Mouse (Mus musculus): ENCODE data around the gene Fkbp5. TPM values are rescaled to one million over a fixed set of nuclear protein-coding genes. Genes with fewer than 3 reads are reported as not detected.

Fkbp5 gene
- polyA plus RNA-seq, 1 experiment from 2014 or later = 8.3 TPM

DNA sequence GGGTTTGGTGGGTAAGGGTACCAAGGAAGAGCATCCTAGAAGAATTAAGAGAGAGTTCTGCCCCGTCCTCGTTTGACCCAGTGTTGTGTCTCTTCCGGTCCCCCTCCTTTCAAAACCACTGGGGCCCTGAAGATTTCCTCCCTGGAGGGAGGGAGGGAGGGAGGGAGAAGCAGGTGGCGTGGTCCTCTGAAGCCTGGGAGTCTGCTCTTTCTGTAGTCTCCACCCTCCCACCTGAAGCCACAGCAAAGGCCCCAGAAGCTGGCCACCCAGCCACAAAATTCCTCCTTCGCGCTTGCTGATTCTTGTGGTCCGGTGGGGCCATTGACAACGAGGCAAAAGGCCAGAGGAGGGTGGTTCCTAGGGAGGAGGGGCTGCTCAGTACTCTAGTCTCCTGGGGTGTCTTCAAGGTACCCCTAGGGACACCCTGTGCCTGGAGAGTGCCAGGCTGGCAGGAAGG, 1.3 kb upstream of the Fkbp5 start:
- no peak for ATAC-seq (ENCODE audit: insufficient read depth)
- Histone ChIP-seq H3K27ac (ENCODE audit: low read depth) (peak overlapping the region; percentile 74; the same call in 1 of the 2 replicates), H3K36me3 (ENCODE audit: insufficient read depth) (no peaks in the 10 kb centered on the region), H3K9me3 (ENCODE audit: low read depth, low read length) (no peaks in the 10 kb centered on the region), H3K9ac (no peak overlapping the region), H3K4me3 (ENCODE audit: low read depth, low read length) (peak overlapping the region; percentile 38; the same call in 1 of the 2 replicates), H3K4me1 (ENCODE audit: insufficient read depth) (peaks cover 9% of the 10 kb centered on the region; the same call in 1 of the 2 replicates), H3K27me3 (ENCODE audit: insufficient read depth, low read length) (no peaks in the 10 kb centered on the region), H3K4me2 (peak overlapping the region; percentile 73)
- peak; percentile 10 for DNase-seq
- WGBS = 22% methylated on average over 8 of the region's 8 CpGs
- TF ChIP-seq CTCF (IDR thresholded peaks at IDR 0.05; ENCODE audit: low read depth) = no peak

DNA sequence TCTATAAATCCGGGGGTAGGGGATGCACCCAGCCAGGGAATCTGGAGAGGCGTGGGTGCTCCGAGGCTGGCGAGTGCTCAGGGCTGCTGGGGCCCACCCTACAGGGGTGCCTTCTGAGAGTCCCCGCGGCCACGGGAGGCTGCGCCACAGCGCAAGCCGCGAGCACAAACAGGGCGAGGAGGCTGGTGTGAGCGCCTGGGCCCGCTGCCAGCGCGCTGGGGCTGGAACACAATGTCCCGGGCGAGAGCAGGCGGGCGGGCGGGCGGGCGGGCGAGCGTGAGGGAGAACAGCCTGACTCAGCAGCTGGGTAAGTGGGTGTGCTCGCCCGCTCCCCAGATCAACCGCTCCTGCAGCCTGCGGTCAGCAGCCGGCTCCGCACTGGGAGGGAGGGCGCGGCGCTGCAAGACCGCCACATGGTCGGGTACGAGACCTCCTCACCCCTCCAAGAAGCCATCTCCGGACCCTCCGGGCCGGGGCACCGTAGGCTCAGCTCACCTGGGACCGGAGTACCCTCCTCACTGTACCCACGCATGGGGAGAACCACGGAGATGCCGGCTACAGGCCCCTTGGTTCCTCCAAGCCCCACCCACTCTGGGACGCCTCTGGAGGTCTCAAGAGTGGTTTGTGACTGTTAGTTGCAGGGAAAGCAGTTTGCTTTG, 758 bp upstream of the Fkbp5 start:
- Histone ChIP-seq H3K27me3 (ENCODE audit: insufficient read depth, low read length) (no peaks in the 10 kb centered on the region), H3K36me3 (ENCODE audit: insufficient read depth) (no peaks in the 10 kb centered on the region), H3K4me1 (ENCODE audit: insufficient read depth) (peaks cover 9% of the 10 kb centered on the region; the same call in 1 of the 2 replicates), H3K4me3 (ENCODE audit: low read depth, low read length) (peak overlapping the region; percentile 38), H3K9ac (peak overlapping the region; percentile 43), H3K4me2 (peak overlapping the region; percentile 73), H3K9me3 (ENCODE audit: low read depth, low read length) (no peaks in the 10 kb centered on the region), H3K27ac (ENCODE audit: low read depth) (peak overlapping the region; percentile 74)
- ATAC-seq (ENCODE audit: insufficient read depth) (peak; percentile 73), DNase-seq (peak; percentile 92)
- no peak for TF ChIP-seq CTCF (IDR thresholded peaks at IDR 0.05; ENCODE audit: low read depth)
- under 1% methylated on average over 44 of the region's 46 CpGs for WGBS

DNA sequence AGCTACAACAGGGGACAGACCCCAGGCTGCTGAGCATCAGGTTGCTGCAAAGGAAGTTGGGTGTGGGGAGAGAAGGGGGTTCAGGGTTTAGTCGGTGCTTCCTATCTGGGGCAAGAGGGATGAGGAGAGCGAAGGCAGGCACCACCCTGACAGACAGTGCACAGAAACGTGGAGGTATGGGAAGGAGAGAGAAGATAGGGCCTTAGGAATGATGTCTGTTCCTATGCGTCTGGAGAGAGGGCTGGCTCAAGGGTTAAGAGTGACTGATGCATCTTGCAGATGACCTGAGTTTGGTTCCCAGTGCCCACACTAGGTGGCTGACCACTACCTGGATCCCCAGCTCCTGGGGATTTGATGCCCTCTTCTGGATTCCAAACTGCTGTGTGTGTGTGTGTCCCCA, 446 bp downstream of the Fkbp5 start:
- Histone ChIP-seq H3K27me3 (ENCODE audit: insufficient read depth, low read length) (no peaks in the 10 kb centered on the region), H3K4me2 (peak overlapping the region; percentile 73), H3K9ac (no peak overlapping the region), H3K36me3 (ENCODE audit: insufficient read depth) (no peaks in the 10 kb centered on the region), H3K9me3 (ENCODE audit: low read depth, low read length) (no peaks in the 10 kb centered on the region), H3K4me1 (ENCODE audit: insufficient read depth) (peaks cover 5% of the 10 kb centered on the region; the same call in 1 of the 2 replicates), H3K27ac (ENCODE audit: low read depth) (no peak overlapping the region; the same call in 1 of the 2 replicates), H3K4me3 (ENCODE audit: low read depth, low read length) (no peak overlapping the region)
- no peak for DNase-seq
- ATAC-seq (ENCODE audit: insufficient read depth) = no peak
- 44% methylated on average over 4 of the region's 4 CpGs for WGBS
- TF ChIP-seq CTCF (IDR thresholded peaks at IDR 0.05; ENCODE audit: low read depth) = no peak

DNA sequence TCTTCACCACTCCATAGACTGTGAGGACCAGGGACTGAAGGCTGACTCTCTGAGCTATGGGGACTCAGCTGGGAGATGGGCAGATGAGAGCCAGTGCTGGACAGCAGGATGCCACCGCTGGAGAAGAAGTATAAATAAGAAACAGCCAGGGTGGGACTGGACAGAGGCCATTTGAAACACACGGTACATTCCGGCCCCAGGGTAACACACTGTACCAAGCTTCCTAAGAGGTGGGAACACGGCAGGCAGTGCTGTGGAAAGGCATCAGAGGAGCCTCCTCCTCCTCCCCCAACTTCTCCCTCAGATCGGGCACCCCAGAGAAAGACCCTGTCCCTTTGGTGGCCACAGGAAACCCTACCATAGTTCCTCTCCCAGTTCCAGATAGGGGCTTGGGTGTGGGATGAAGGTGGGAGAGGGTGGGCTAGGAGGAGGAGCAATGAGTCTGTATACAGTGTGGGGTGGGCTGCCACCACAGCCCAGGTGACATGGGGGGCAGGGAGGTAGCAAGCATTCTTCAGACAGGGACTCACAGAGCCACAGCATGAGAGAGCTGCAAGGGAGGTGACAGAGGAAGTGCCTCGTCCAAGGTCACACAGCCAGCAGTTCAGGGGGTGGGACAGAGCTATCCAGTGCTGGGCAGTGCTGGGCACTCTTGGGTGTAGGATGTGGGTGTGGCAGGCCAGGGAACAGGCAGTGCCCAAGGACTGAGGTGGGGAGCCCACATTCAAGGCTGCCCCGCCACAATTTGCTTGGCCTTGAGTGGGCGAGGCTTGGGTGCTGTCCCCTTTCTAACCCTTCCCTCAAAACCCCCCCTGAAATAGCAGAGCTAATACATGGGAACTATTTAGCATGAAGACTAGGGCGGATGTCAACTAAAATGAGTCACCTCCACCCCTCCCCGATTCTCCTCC, 1.6 kb downstream of the Fkbp5 start:
- peaks cover 10% of the 10 kb centered on the region for H3K4me1 ChIP-seq (ENCODE audit: insufficient read depth)
- 49% methylated on average over 10 of the region's 10 CpGs for WGBS
- no peak overlapping the region for H3K27ac ChIP-seq (ENCODE audit: low read depth)
- H3K4me3 ChIP-seq (ENCODE audit: low read depth, low read length) = no peak overlapping the region
- H3K36me3 ChIP-seq (ENCODE audit: insufficient read depth) = no peaks in the 10 kb centered on the region
- ATAC-seq (ENCODE audit: insufficient read depth) (no peak), DNase-seq (no peak)
- H3K4me2 ChIP-seq = no peak overlapping the region
- H3K9ac ChIP-seq = no peak overlapping the region
- no peaks in the 10 kb centered on the region for H3K27me3 ChIP-seq (ENCODE audit: insufficient read depth, low read length)
- H3K9me3 ChIP-seq (ENCODE audit: low read depth, low read length) = no peaks in the 10 kb centered on the region
- TF ChIP-seq CTCF (IDR thresholded peaks at IDR 0.05; ENCODE audit: low read depth) = no peak

DNA sequence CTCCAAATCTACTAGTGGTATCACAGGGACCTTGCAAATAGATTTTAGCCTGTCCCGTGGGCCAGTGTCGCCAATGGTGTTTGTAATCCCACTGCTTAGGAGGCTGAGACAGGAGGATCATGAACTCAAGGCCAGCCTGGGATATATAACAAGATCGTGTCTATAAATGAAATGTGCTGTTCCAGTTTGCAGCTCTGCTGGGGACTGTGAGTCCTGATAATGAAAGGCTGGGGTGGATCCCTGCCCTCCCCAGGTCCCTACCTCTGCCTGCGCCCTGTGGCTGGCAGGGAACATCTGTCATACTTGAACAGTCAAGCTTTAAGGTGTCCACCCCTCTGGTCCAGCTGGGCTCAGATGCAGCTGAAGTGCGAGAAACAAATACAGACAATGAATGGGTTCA, 2.8 kb downstream of the Fkbp5 start:
- no peak overlapping the region for H3K27ac ChIP-seq (ENCODE audit: low read depth)
- WGBS = 56% methylated on average over 5 of the region's 5 CpGs
- no peak for ATAC-seq (ENCODE audit: insufficient read depth)
- H3K36me3 ChIP-seq (ENCODE audit: insufficient read depth) = no peaks in the 10 kb centered on the region
- H3K4me2 ChIP-seq = no peak overlapping the region
- no peak overlapping the region for H3K9ac ChIP-seq
- H3K27me3 ChIP-seq (ENCODE audit: insufficient read depth, low read length) = no peaks in the 10 kb centered on the region
- peaks cover 14% of the 10 kb centered on the region for H3K4me1 ChIP-seq (ENCODE audit: insufficient read depth)
- no peak for TF ChIP-seq CTCF (IDR thresholded peaks at IDR 0.05; ENCODE audit: low read depth)
- H3K9me3 ChIP-seq (ENCODE audit: low read depth, low read length) = no peaks in the 10 kb centered on the region
- DNase-seq = no peak
- H3K4me3 ChIP-seq (ENCODE audit: low read depth, low read length) = no peak overlapping the region

DNA sequence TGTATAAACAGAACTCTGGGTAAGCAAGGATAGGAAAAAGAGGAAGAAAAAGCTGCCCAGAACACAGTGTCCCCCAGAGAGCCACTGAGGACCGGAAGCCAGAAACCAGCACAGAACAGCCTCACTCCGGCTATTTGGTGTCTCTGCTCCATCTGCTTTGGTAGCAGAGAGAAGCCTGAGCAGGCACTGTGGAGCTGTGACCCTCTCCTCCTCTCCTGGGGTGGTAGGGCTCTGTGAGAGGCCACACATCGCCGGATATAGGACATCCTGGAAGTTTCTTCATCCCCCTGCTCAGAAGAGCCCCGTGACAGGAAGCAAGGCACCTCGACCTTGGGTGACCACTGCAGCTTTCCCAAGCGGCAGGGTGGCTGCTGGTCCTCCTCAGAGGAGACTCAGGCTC, 3.5 kb downstream of the Fkbp5 start:
- H3K4me2 ChIP-seq = no peak overlapping the region
- H3K27me3 ChIP-seq (ENCODE audit: insufficient read depth, low read length) = no peaks in the 10 kb centered on the region
- DNase-seq (peak; percentile 17), ATAC-seq (ENCODE audit: insufficient read depth) (no peak)
- no peaks in the 10 kb centered on the region for H3K36me3 ChIP-seq (ENCODE audit: insufficient read depth)
- WGBS = 50% methylated on average over 7 of the region's 7 CpGs
- H3K4me3 ChIP-seq (ENCODE audit: low read depth, low read length) = no peak overlapping the region
- H3K4me1 ChIP-seq (ENCODE audit: insufficient read depth) = peaks cover 14% of the 10 kb centered on the region
- no peaks in the 10 kb centered on the region for H3K9me3 ChIP-seq (ENCODE audit: low read depth, low read length)
- H3K27ac ChIP-seq (ENCODE audit: low read depth) = no peak overlapping the region
- TF ChIP-seq CTCF (IDR thresholded peaks at IDR 0.05; ENCODE audit: low read depth) = no peak
- H3K9ac ChIP-seq = no peak overlapping the region

DNA sequence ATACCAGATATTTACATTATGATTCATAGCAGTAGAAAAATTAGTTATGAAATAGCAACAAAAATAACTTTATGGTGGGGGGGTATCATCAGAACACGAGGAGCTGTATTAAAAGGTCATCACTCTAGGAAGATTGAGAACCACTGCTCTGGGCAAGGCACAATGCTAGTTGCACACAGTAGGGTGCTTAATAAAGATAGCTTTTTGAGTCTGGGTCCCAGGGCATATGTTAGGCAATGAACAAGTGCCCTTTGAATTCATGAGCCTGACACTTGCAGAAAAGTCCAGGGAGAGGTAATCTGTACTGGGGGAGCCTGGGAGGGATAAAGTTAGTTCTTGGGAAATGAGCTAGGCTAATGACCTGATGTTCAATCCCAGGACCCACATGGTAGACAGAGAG, 4.0 kb downstream of the Fkbp5 start:
- H3K36me3 ChIP-seq (ENCODE audit: insufficient read depth) = no peaks in the 10 kb centered on the region
- H3K4me2 ChIP-seq = no peak overlapping the region
- DNase-seq = no peak
- 44% methylated on average over 1 of the region's 1 CpGs for WGBS
- H3K4me1 ChIP-seq (ENCODE audit: insufficient read depth) = peaks cover 13% of the 10 kb centered on the region
- H3K27me3 ChIP-seq (ENCODE audit: insufficient read depth, low read length) = no peaks in the 10 kb centered on the region
- H3K9me3 ChIP-seq (ENCODE audit: low read depth, low read length) = no peaks in the 10 kb centered on the region
- no peak for ATAC-seq (ENCODE audit: insufficient read depth)
- no peak overlapping the region for H3K27ac ChIP-seq (ENCODE audit: low read depth)
- H3K4me3 ChIP-seq (ENCODE audit: low read depth, low read length) = no peak overlapping the region
- H3K9ac ChIP-seq = no peak overlapping the region
- no peak for TF ChIP-seq CTCF (IDR thresholded peaks at IDR 0.05; ENCODE audit: low read depth)

All from lung, embryonic 14.5 days (tissue).